Mouse (Mus musculus) liver, embryonic 12.5 days (tissue): Measurements from ENCODE around the gene Chst10. TPM values are rescaled to one million over a fixed set of nuclear protein-coding genes. Genes with fewer than 3 reads are reported as not detected.

ENCODE experiments used
- ATAC-seq: fragments of 200-750 bp; cut with Nextera tagmentation; 2 replicates; pipeline ENCODE4 v1.8.0; 2017; ENCODE audit warnings: moderate number of reproducible peaks, mild to moderate bottlenecking, moderate library complexity
- H3K27ac ChIP-seq: fragments of 300-500 bp; sonication (generic); 2 replicates; pipeline ENCODE4 v1.5.1; 2016; ENCODE audit warnings: mild to moderate bottlenecking
- H3K27me3 ChIP-seq: fragments of 300-500 bp; sonication (generic); replicated peaks from 2 replicates; pipeline ENCODE4 v1.6.1; 2016; ENCODE audit warnings: mild to moderate bottlenecking, moderate library complexity
- H3K36me3 ChIP-seq: fragments of 300-500 bp; sonication (generic); 2 replicates; pipeline ENCODE4 v1.6.1; 2016; ENCODE audit warnings: mild to moderate bottlenecking, moderate library complexity
- H3K4me1 ChIP-seq: fragments of 300-500 bp; sonication (generic); 2 replicates; pipeline ENCODE4 v1.6.1; 2016
- H3K4me2 ChIP-seq: fragments of 300-500 bp; sonication (generic); 2 replicates; pipeline ENCODE4 v1.6.1; 2016; ENCODE audit warnings: mild to moderate bottlenecking, moderate library complexity
- H3K4me3 ChIP-seq: fragments of 300-500 bp; sonication (generic); 2 replicates; pipeline ENCODE4 v1.5.1; 2016; ENCODE audit warnings: mild to moderate bottlenecking, moderate library complexity
- H3K9ac ChIP-seq: fragments of 300-500 bp; sonication (generic); 2 replicates; pipeline ENCODE4 v1.6.1; 2016; ENCODE audit warnings: mild to moderate bottlenecking, moderate library complexity
- H3K9me3 ChIP-seq: fragments of 300-500 bp; sonication (generic); replicated peaks from 2 replicates; pipeline ENCODE4 v1.6.1; 2016; ENCODE audit warnings: mild to moderate bottlenecking, moderate library complexity
- WGBS: fragments of 180-500 bp; shearing (Covaris S2); methylation state at CpG from one replicate; pipeline ENCODE4 v1.1.7; 2016; ENCODE audit not compliant: insufficient replicate concordance; 5-methylcytosine and 5-hydroxymethylcytosine counted together
- polyA plus RNA-seq: library from polyadenylated mRNA; unstranded; fragments of >200 nt; fragmentation: Nextera tagmentation; extraction: Ambion mirVana; gene quantifications from 2 replicates; pipeline ENCODE4 v1.2.1, GENCODE M21; 2016

Chst10 gene
- polyA plus RNA-seq, 1 experiment from 2014 or later, result 0.61 TPM

- H3K27me3 ChIP-seq, result peaks cover 49% of the 10 kb centered on the region
These were observed 61.5 kb downstream of the Chst10 start, which contains the start of gene Lonrf2 for GRCm38 (mm10) chr1:38836477-38836872. TSS of gene Lonrf2 (minus strand) at chr1:38836711.

GRCm38 (mm10) chr1:38835568-38836476, 62.1 kb downstream of the Chst10 start:
- Histone ChIP-seq H3K4me3 (peak overlapping the region; percentile 49), H3K4me2 (peak overlapping the region; percentile 69), H3K36me3 (no peaks in the 10 kb centered on the region), H3K9ac (peak overlapping the region; percentile 46; the same call in 1 of the 2 replicates), H3K4me1 (no peaks in the 10 kb centered on the region), H3K27ac (no peak overlapping the region), H3K27me3 (peaks cover 49% of the 10 kb centered on the region), H3K9me3 (no peaks in the 10 kb centered on the region)
- WGBS, result 4% methylated on average over 88 of the region's 103 CpGs
- no peak; the same call in 1 of the 2 replicates for ATAC-seq

More at GRCm38 (mm10) chr1:38836477-38836872, 61.5 kb downstream of the Chst10 start, which contains the start of gene Lonrf2:
- no peaks in the 10 kb centered on the region for H3K9me3 ChIP-seq
- peak within 1 kb of the TSS; percentile 46; the same call in 1 of the 2 replicates for H3K9ac ChIP-seq
- H3K4me2 ChIP-seq, result peak within 1 kb of the TSS; percentile 69
- no peaks in the 10 kb centered on the region for H3K4me1 ChIP-seq
- 3% methylated on average over 47 of the region's 47 CpGs for WGBS
- no peak for ATAC-seq
- H3K27ac ChIP-seq, result no peak within 1 kb of the TSS
- peak within 1 kb of the TSS; percentile 49 for H3K4me3 ChIP-seq
- no peaks in the 10 kb centered on the region for H3K36me3 ChIP-seq

GRCm38 (mm10) chr1:38834899-38835298, 63.1 kb downstream of the Chst10 start:
- no peaks in the 10 kb centered on the region for H3K4me1 ChIP-seq
- H3K27ac ChIP-seq, result no peak overlapping the region
- no peak overlapping the region for H3K4me3 ChIP-seq
- no peaks in the 10 kb centered on the region for H3K9me3 ChIP-seq
- H3K4me2 ChIP-seq, result no peak overlapping the region
- no peaks in the 10 kb centered on the region for H3K36me3 ChIP-seq
- WGBS, result 26% methylated on average over 3 of the region's 3 CpGs
- no peak for ATAC-seq
- no peak overlapping the region for H3K9ac ChIP-seq
- peaks cover 49% of the 10 kb centered on the region for H3K27me3 ChIP-seq

GRCm38 (mm10) chr1:38824926-38825325, 73.0 kb downstream of the Chst10 start:
- 41% methylated on average over 2 of the region's 2 CpGs for WGBS
- no peak overlapping the region for H3K4me2 ChIP-seq
- no peaks in the 10 kb centered on the region for H3K9me3 ChIP-seq

GRCm38 (mm10) chr1:38823851-38824250, 74.1 kb downstream of the Chst10 start:
- ATAC-seq, result no peak

More at GRCm38 (mm10) chr1:38824926-38825325, 73.0 kb downstream of the Chst10 start:
- H3K4me1 ChIP-seq, result no peaks in the 10 kb centered on the region
- H3K4me3 ChIP-seq, result no peak overlapping the region
- H3K9ac ChIP-seq, result no peak overlapping the region
- H3K36me3 ChIP-seq, result no peaks in the 10 kb centered on the region
- no peak for ATAC-seq
- H3K27ac ChIP-seq, result no peak overlapping the region
- no peaks in the 10 kb centered on the region for H3K27me3 ChIP-seq

DNA sequence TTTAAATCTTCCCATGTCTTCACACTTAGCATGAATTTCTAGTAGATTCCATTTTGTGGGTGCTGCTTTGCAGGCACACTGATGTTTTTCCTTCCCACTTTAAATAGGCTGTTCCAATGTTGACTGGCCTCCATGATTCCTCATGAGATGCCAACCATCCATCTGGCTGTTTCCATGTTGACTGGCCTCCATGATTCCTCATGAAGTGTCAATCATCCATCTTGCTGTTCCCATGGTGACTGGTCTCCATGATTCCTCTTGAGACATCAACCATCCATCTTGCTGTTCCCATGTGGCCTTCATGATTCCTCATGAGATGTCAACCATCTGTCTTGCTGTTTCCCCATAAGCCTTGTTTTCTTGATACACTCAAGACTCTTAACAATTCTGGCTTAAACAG, 78.3 kb downstream of the Chst10 start:
- Histone ChIP-seq H3K36me3 (no peaks in the 10 kb centered on the region), H3K4me3 (no peak overlapping the region), H3K4me1 (no peaks in the 10 kb centered on the region), H3K27me3 (no peaks in the 10 kb centered on the region), H3K9ac (no peak overlapping the region), H3K9me3 (no peaks in the 10 kb centered on the region), H3K4me2 (no peak overlapping the region), H3K27ac (no peak overlapping the region)
- ATAC-seq, result no peak

More at GRCm38 (mm10) chr1:38823851-38824250, 74.1 kb downstream of the Chst10 start:
- WGBS, result 51% methylated on average over 2 of the region's 2 CpGs
- Histone ChIP-seq H3K27me3 (no peaks in the 10 kb centered on the region), H3K4me2 (no peak overlapping the region), H3K4me3 (no peak overlapping the region), H3K9ac (no peak overlapping the region), H3K27ac (no peak overlapping the region), H3K4me1 (no peaks in the 10 kb centered on the region), H3K36me3 (no peaks in the 10 kb centered on the region), H3K9me3 (no peaks in the 10 kb centered on the region)

- Histone ChIP-seq H3K27ac (no peak overlapping the region), H3K4me3 (no peak overlapping the region), H3K9ac (no peak overlapping the region), H3K9me3 (no peaks in the 10 kb centered on the region), H3K36me3 (no peaks in the 10 kb centered on the region), H3K4me2 (no peak overlapping the region), H3K4me1 (no peaks in the 10 kb centered on the region), H3K27me3 (no peaks in the 10 kb centered on the region)
- 46% methylated on average over 3 of the region's 3 CpGs for WGBS
- no peak for ATAC-seq
These were observed 80.3 kb downstream of the Chst10 start for GRCm38 (mm10) chr1:38817671-38818070.

DNA sequence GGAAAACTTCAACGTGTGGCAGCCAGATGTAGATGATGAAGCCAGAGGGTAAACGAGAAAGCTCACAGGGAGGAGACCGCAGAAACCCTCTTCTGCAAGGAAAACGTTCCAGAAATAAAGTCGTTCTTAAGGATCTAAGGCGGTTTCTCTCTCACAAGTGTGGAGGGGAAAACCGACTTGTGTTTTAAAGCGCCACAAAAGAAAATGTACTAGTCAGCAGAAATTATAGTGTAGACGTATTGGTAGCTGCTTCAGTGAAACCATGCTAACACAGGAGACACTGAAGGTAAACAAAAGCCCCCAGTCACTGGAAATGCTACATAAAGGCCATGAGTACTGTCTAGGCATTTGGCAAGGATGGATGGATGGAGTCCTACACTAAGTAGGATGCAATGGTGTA, 80.7 kb downstream of the Chst10 start:
- WGBS, result 64% methylated on average over 9 of the region's 9 CpGs
- Histone ChIP-seq H3K4me3 (no peak overlapping the region), H3K9me3 (no peaks in the 10 kb centered on the region), H3K27me3 (no peaks in the 10 kb centered on the region), H3K36me3 (no peaks in the 10 kb centered on the region), H3K9ac (no peak overlapping the region), H3K27ac (no peak overlapping the region), H3K4me1 (no peaks in the 10 kb centered on the region), H3K4me2 (no peak overlapping the region)
- no peak for ATAC-seq

DNA sequence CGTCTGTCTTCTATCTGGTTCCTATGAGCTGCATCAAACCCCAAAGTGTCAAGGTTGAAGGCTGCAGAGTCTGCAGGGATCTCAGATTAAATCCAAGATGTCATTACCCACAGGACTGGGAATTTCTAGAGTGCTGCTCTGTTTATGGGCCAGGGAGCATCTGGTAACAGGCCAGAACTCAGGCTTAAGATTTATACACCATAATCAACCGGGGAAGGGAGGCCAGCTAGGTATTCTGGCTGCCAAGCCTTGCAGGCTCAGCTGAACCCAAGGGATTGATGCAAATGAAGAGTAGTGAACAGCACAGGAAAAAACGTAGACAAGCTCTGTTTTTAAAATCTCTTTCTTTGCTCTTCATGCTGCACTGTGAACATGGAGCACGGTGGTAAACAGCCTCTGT, 81.7 kb downstream of the Chst10 start:
- Histone ChIP-seq H3K27ac (no peak overlapping the region), H3K27me3 (no peaks in the 10 kb centered on the region), H3K4me3 (no peak overlapping the region), H3K9me3 (no peaks in the 10 kb centered on the region), H3K4me2 (no peak overlapping the region), H3K9ac (no peak overlapping the region), H3K4me1 (no peaks in the 10 kb centered on the region), H3K36me3 (no peaks in the 10 kb centered on the region)
- no peak for ATAC-seq
- 58% methylated on average over 4 of the region's 4 CpGs for WGBS

Other genes with a start within 250 kb of the Chst10 start
- 1.5 and 2.9 TPM in 2 replicates for gene Aff3, start 233.2 kb downstream of the Chst10 start, polyA plus RNA-seq
- gene Lonrf2, start 61.5 kb downstream of the Chst10 start, polyA plus RNA-seq, result 0.15 and 0.31 TPM in 2 replicates
- not detected in 2 replicates for gene Nms, start 41.0 kb upstream of the Chst10 start, polyA plus RNA-seq
- gene Pdcl3, start 87.4 kb upstream of the Chst10 start, polyA plus RNA-seq, result 61.0 TPM in 2 replicates